Mouse (Mus musculus) ES-Bruce4 (cell line): ENCODE measurements around the gene Hba-a2. TPM values are rescaled to one million over a fixed set of nuclear protein-coding genes. Genes with fewer than 3 reads are reported as not detected.
"Not testable (repeated sequence)": the region's sequence is repeated elsewhere in the genome, so short reads cannot be mapped to it uniquely, and the experiment has no call there.

Experiments
- H3K27ac ChIP-seq: 2 replicates; pipeline ENCODE4 v1.5.1; 2012; ENCODE audit warnings: low read length, inconsistent platforms; ENCODE audit not compliant: insufficient read depth
- H3K27me3 ChIP-seq: 2 replicates; pipeline ENCODE4 v1.6.1; 2012; ENCODE audit warnings: mild to moderate bottlenecking, low read length, inconsistent platforms; ENCODE audit not compliant: control insufficient read depth, poor library complexity, insufficient read depth, severe bottlenecking
- H3K36me3 ChIP-seq: 2 replicates; pipeline ENCODE4 v1.6.1; 2012; ENCODE audit warnings: inconsistent platforms, mild to moderate bottlenecking, low read length, moderate library complexity; ENCODE audit not compliant: control insufficient read depth, poor library complexity, insufficient read depth, severe bottlenecking
- H3K4me1 ChIP-seq: one replicate; pipeline ENCODE4 v1.8.1; 2011; ENCODE audit warnings: low read length; ENCODE audit not compliant: control insufficient read depth, insufficient read depth
- H3K4me3 ChIP-seq: 2 replicates; pipeline ENCODE4 v1.5.1; 2011; ENCODE audit warnings: low read depth, mild to moderate bottlenecking, low read length
- H3K9ac ChIP-seq: 2 replicates; pipeline ENCODE4 v1.6.1; 2012; ENCODE audit warnings: low read depth, mild to moderate bottlenecking, inconsistent platforms; ENCODE audit not compliant: poor library complexity, severe bottlenecking
- H3K9me3 ChIP-seq: replicated peaks from 2 replicates; pipeline ENCODE4 v1.6.1; 2012; ENCODE audit warnings: mild to moderate bottlenecking, low read length, inconsistent platforms; ENCODE audit not compliant: control insufficient read depth, poor library complexity, insufficient read depth, severe bottlenecking
- CTCF ChIP-seq: IDR thresholded peaks from one replicate; pipeline ENCODE4 v1.8.1; 2011; ENCODE audit warnings: low read depth, low read length
- EP300 ChIP-seq: IDR thresholded peaks from 2 replicates; pipeline ENCODE4 v1.6.1; 2011; ENCODE audit warnings: low read depth, low read length; ENCODE audit not compliant: insufficient read depth
- POLR2A ChIP-seq: IDR thresholded peaks from one replicate; pipeline ENCODE4 v1.8.1; 2011; ENCODE audit warnings: low read length; ENCODE audit not compliant: insufficient read depth
- polyA plus RNA-seq: library from polyadenylated mRNA; stranded (reverse); fragments of >200 nt; gene quantifications from 2 replicates; pipeline ENCODE4 v1.2.4, GENCODE M21; 2011; ENCODE audit warnings: low read depth; ENCODE audit not compliant: missing spikeins, insufficient read depth, insufficient read length

The Hba-a2 gene
- polyA plus RNA-seq: 5.6 and 10.3 TPM in 2 replicates

GRCm38 (mm10) chr11:32296203-32296602, at the start of gene Hba-a2:
TSS of gene Hba-a2 (plus strand) at chr11:32296489.
- not testable (repeated sequence) for H3K4me1 ChIP-seq, H3K27me3 ChIP-seq, H3K36me3 ChIP-seq, H3K4me3 ChIP-seq, H3K9ac ChIP-seq, H3K27ac ChIP-seq, H3K9me3 ChIP-seq

DNA sequence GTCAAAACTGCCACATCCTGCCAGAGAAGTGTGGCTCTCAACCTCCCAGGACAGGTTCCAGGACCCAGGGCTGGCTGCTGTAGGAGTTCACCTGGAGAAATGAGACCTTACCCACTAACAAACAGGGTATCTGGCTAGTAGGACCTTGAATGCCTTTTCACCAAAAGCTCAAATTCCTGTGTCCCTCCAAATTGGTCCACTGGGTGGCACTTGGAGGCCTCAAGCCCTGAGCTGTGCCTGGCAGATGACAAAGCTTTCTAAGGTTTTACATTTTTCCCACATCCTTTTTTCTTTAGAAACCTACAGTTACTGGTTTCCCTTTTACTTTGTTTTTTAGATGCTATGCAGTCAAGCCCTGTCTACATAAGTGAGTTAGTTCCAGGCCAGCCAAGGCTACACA, 49.2 kb upstream of the Hba-a2 start:
- no peak for TF ChIP-seq EP300
- no peak for TF ChIP-seq CTCF
- no peak for TF ChIP-seq POLR2A
- Histone ChIP-seq H3K36me3 (peaks cover 8% of the 10 kb centered on the region; the same call in 1 of the 2 replicates), H3K9ac (no peak overlapping the region)

GRCm38 (mm10) chr11:32248350-32248749, 47.9 kb upstream of the Hba-a2 start:
- H3K9me3 ChIP-seq: no peaks in the 10 kb centered on the region
- peaks cover 10% of the 10 kb centered on the region; the same call in 1 of the 2 replicates for H3K36me3 ChIP-seq
- TF ChIP-seq POLR2A: no peak
- TF ChIP-seq EP300: no peak
- TF ChIP-seq CTCF: no peak

More for the DNA sequence above, 49.2 kb upstream of the Hba-a2 start:
- Histone ChIP-seq H3K4me3 (no peak overlapping the region), H3K27ac (no peak overlapping the region), H3K4me1 (peaks cover 3% of the 10 kb centered on the region), H3K9me3 (no peaks in the 10 kb centered on the region), H3K27me3 (no peaks in the 10 kb centered on the region)

DNA sequence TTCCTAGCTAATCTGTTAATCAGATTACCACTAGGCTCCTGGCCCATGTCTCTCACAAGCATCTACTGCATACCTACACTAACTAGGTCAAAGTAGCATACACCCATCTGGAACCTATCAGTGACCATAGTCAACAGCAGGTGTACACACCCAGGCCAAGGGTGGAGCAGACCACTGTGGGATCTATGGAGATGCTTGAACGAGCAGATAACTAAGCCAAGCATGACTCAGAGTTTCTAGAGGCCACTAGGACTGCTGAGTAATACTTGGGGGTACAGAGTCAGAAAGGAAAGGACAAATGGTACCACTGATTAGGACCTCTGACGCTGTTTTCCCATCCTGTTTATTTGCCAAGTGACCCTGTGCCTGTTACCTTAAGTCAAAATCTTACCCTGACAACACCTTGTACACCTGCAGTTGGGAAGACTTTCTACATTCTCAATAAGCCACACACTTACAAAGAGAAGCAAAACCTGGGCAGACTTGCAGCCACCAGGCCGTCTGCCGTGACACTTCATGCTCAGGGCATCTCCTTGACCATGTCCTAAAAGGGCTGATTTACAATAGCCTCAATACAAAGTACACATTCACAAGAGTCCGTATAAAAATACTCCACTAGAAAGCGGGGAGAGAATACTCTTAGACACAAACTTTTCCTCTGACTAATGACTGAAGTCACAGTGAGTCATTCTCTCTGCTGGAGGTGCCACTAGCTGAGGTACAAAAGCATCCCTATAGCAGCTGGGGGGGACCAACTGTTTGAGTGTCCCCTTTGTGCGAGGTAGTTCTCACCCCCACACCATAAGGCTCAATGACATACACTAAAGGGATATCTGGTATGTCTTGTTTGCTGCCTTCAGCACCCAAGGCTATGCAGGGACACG, 45.2 kb upstream of the Hba-a2 start:
- no peak for TF ChIP-seq POLR2A
- TF ChIP-seq CTCF: no peak
- TF ChIP-seq EP300: no peak
- Histone ChIP-seq H3K27ac (no peak overlapping the region), H3K9me3 (no peaks in the 10 kb centered on the region), H3K9ac (no peak overlapping the region), H3K36me3 (peaks cover 10% of the 10 kb centered on the region; the same call in 1 of the 2 replicates), H3K4me3 (no peak overlapping the region), H3K4me1 (no peaks in the 10 kb centered on the region), H3K27me3 (no peaks in the 10 kb centered on the region)

More at GRCm38 (mm10) chr11:32248350-32248749, 47.9 kb upstream of the Hba-a2 start:
- Histone ChIP-seq H3K4me3 (no peak overlapping the region), H3K4me1 (peaks cover 3% of the 10 kb centered on the region), H3K9ac (no peak overlapping the region), H3K27me3 (no peaks in the 10 kb centered on the region), H3K27ac (no peak overlapping the region)

DNA sequence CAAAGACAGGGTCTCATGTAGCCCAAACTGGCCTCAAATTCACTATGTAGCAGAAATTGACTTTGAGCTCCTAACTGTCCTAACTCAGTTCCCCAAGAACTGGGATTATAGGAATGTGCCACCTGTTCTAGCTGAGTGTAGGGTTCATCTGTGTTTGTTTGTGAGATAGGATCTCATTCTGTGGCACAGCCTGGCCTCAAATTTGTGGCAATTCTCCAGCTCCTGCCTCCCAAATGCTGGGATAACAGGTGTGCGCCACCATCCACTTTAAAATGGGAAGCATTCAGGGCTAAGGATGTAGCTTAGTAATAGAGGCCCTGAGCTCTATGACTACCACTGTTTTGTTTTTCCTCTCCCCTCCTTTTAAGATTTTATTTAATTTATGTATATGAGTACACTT, 43.2 kb upstream of the Hba-a2 start:
- H3K27me3 ChIP-seq: no peaks in the 10 kb centered on the region
- H3K4me3 ChIP-seq: no peak overlapping the region
- no peak overlapping the region for H3K27ac ChIP-seq
- no peaks in the 10 kb centered on the region for H3K9me3 ChIP-seq
- H3K36me3 ChIP-seq: 0 out of 2 replicates have a peak, but pooled peaks cover 4% of the 10 kb centered on the region
- no peak for TF ChIP-seq CTCF
- no peak for TF ChIP-seq POLR2A
- no peak for TF ChIP-seq EP300
- H3K9ac ChIP-seq: no peak overlapping the region
- H3K4me1 ChIP-seq: no peaks in the 10 kb centered on the region

- TF ChIP-seq CTCF (no peak), POLR2A (no peak), EP300 (no peak)
- no peak overlapping the region for H3K27ac ChIP-seq
- H3K4me1 ChIP-seq: no peaks in the 10 kb centered on the region
- H3K27me3 ChIP-seq: no peaks in the 10 kb centered on the region
- no peaks in the 10 kb centered on the region for H3K9me3 ChIP-seq
- H3K9ac ChIP-seq: no peak overlapping the region
- no peak overlapping the region for H3K4me3 ChIP-seq
- H3K36me3 ChIP-seq: 0 out of 2 replicates have a peak, but pooled peaks cover 2% of the 10 kb centered on the region
Observed at GRCm38 (mm10) chr11:32256146-32256545, 40.1 kb upstream of the Hba-a2 start.
